Mouse (Mus musculus) heart, embryonic 10.5 days (tissue): ENCODE data around the gene Ufd1. TPM values are rescaled to one million over a fixed set of nuclear protein-coding genes. Genes with fewer than 3 reads are reported as not detected.
"Not testable (repeated sequence)": the region's sequence is repeated elsewhere in the genome, so short reads cannot be mapped to it uniquely, and the experiment has no call there.

Source experiments
- DNase-seq: peaks from one replicate; pipeline ENCODE4 v3.0.0-alpha.2; 2017; ENCODE audit warnings: low spot score
- H3K27ac ChIP-seq: fragments of 300-500 bp; sonication (generic); 2 replicates; pipeline ENCODE4 v1.5.1; 2016; ENCODE audit warnings: mild to moderate bottlenecking
- H3K27me3 ChIP-seq: fragments of 300-500 bp; sonication (generic); 2 replicates; pipeline ENCODE4 v1.6.1; 2016; ENCODE audit warnings: mild to moderate bottlenecking; ENCODE audit not compliant: poor library complexity, insufficient read depth, severe bottlenecking
- H3K36me3 ChIP-seq: fragments of 300-500 bp; sonication (generic); 2 replicates; pipeline ENCODE4 v1.6.1; 2016; ENCODE audit warnings: mild to moderate bottlenecking, moderate library complexity
- H3K4me1 ChIP-seq: fragments of 300-500 bp; sonication (generic); 2 replicates; pipeline ENCODE4 v1.6.1; 2016; ENCODE audit warnings: mild to moderate bottlenecking
- H3K4me3 ChIP-seq: fragments of 300-500 bp; sonication (generic); 2 replicates; pipeline ENCODE4 v1.5.1; 2016; ENCODE audit warnings: mild to moderate bottlenecking, moderate library complexity
- H3K9me3 ChIP-seq: fragments of 300-500 bp; sonication (generic); 2 replicates; pipeline ENCODE4 v1.6.1; 2016; ENCODE audit warnings: mild to moderate bottlenecking, moderate library complexity
- WGBS: fragments of 180-500 bp; shearing (Covaris S2); methylation state at CpG from one replicate; pipeline ENCODE4 v1.1.7; 2016; 5-methylcytosine and 5-hydroxymethylcytosine counted together
- polyA plus RNA-seq: library from polyadenylated mRNA; unstranded; fragments of >200 nt; fragmentation: Nextera tagmentation; extraction: Ambion mirVana; gene quantifications from 2 replicates; pipeline ENCODE4 v1.2.1, GENCODE M21; 2016

The Ufd1 gene
- polyA plus RNA-seq, 1 experiment from 2014 or later, result 85.2 TPM

DNA sequence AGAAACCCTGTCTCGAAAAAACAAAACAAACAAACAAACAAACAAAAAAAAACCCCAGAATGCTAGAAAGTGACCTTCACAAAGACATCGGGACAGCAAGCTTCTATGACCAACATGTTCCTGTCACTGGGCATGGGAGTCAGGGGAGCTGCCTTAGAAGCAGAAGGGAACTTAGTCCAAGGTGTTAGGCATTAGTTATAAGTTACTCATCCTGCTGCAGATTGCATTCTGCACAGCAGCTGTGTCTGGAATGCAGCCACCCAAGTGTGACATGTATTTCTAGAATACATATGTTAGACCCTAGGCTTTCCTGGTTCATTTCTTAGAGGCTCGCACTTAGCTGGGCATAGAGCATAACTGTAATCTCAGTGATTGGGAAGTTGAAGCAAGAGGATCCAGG lies 17.1 kb downstream of the Ufd1 start:
- WGBS, result 94% methylated on average over 3 of the region's 3 CpGs

DNA sequence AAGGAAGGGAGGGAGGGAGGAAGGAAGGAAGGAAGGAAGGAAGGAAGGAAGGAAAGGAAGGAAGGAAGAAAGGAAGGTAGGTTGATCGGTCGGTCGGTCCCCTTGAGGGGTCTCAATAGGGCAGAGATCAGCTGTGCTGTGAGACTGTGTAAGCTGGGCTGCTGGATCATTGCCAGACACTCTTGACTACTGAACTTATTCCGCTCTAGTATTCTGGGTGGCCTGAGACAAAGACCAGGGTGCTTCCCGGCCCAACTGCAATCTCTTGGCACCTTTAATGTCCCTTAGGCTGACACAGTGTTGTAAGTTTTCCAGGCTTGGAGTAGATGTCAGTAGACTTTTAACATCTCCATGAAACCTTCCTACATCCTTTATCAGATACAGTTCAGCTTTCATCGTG lies 17.5 kb downstream of the Ufd1 start:
- 86% methylated on average over 6 of the region's 6 CpGs for WGBS

More for the DNA sequence above, 17.1 kb downstream of the Ufd1 start:
- Histone ChIP-seq H3K27me3 (no peaks in the 10 kb centered on the region), H3K27ac (no peak overlapping the region), H3K9me3 (no peaks in the 10 kb centered on the region), H3K36me3 (peaks cover 96% of the 10 kb centered on the region), H3K4me1 (no peaks in the 10 kb centered on the region), H3K4me3 (no peak overlapping the region)
- no peak for DNase-seq

DNA sequence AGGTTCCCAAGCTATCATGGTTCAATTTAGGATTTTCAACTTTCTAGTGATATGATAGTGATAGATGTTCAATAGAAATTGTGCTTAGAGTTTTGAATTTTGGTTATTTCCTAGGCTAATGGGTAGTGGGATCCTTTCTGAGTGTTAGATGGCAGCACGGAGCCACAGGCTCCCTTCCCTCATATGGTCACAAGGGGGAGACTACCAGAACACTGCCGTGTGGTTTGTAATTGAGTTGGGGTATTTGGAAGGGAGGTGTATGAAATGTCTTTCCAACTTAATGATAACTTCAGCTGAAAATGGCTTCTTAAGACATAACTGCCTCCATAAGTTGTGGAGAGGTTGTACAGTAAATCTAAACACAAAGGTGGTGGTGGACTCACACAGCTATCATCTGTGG lies 21.9 kb downstream of the Ufd1 start:
- Histone ChIP-seq H3K27me3 (no peaks in the 10 kb centered on the region), H3K4me3 (no peak overlapping the region), H3K9me3 (no peaks in the 10 kb centered on the region), H3K36me3 (peaks cover 71% of the 10 kb centered on the region), H3K4me1 (no peaks in the 10 kb centered on the region), H3K27ac (no peak overlapping the region)
- DNase-seq, result no peak
- WGBS, result 68% methylated on average over 2 of the region's 2 CpGs

More for the DNA sequence above, 17.5 kb downstream of the Ufd1 start:
- Histone ChIP-seq H3K9me3 (no peaks in the 10 kb centered on the region), H3K27me3 (no peaks in the 10 kb centered on the region), H3K27ac (no peak overlapping the region), H3K36me3 (peaks cover 97% of the 10 kb centered on the region), H3K4me1 (no peaks in the 10 kb centered on the region), H3K4me3 (no peak overlapping the region)
- DNase-seq, result no peak

DNA sequence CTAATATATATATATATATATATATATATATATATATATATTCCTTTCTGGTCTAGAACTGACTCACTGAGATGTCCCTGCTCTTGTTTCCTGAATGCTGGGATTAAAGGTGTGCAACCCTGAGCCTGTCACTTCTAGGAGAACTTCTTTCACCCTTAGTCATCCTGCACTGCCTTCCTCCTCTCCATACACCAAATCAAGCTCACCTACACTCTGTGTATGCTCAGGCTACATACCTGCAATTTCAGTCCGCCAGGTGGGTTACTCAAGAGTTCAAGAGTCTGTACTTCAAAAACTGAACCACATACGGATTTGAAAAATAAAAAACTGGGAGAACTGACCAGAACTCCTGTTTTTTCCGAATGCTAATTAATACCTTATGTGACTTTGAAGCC lies 24.5 kb downstream of the Ufd1 start:
- 26% methylated on average over 3 of the region's 3 CpGs for WGBS
- H3K36me3 ChIP-seq, result peaks cover 58% of the 10 kb centered on the region
- H3K27ac ChIP-seq, result peak overlapping the region; percentile 93; the same call in 1 of the 2 replicates

DNA sequence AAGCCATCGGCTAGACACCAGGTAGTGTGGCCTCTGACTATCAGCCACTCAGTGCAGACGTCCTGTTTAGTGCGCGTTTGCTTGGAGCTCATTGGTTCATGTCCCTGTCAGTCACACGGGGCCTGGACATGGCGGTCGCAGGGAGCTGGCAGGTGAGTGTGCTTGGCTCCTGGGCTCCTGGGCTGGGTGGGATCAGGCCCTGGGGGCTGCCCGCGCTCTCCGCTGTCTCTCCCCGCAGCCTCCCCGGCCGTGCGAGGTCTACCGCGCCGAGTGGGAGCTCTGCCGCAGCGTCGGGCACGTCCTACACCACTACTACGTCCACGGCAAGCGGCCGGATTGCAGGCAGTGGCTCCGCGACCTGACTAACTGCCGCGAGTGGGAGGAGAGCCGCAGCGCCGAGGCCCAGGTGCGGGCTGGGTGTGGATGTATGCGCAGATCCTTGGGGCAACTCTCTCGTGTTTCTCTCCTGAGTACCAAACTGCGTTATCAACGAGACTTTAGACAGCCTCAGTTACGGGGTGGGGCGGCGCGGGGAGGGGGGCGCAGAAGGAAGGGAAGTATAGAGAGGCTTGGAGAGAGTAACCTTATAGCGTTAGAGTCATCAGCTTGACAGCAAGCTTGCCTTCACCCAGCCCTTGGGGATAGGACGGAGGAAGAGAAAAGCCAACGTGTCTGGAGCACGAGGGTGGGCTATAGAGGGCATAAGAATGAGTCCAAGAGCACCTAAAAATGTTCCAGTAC lies 25.1 kb downstream of the Ufd1 start, which contains the start of the genes 2510002D24Rik and Gm28539:
Gene 2510002D24Rik, plus strand, starts transcription at position 111 of the 741 bp plus-strand sequence.
Gene Gm28539, plus strand, starts transcription at position 117 of the 741 bp plus-strand sequence.
- WGBS, result 2% methylated on average over 46 of the region's 46 CpGs
- Histone ChIP-seq H3K36me3 (peaks cover 56% of the 10 kb centered on the region), H3K9me3 (no peaks in the 10 kb centered on the region), H3K27ac (peak within 1 kb of the TSS; percentile 93), H3K4me1 (no peaks in the 10 kb centered on the region), H3K27me3 (no peaks in the 10 kb centered on the region), H3K4me3 (peak within 1 kb of the TSS; percentile 85)
- peak; percentile 96 for DNase-seq

More for the DNA sequence above, 24.5 kb downstream of the Ufd1 start:
- H3K4me3 ChIP-seq, result peak overlapping the region; percentile 85
- no peaks in the 10 kb centered on the region for H3K4me1 ChIP-seq
- no peaks in the 10 kb centered on the region for H3K27me3 ChIP-seq
- H3K9me3 ChIP-seq, result no peaks in the 10 kb centered on the region
- no peak for DNase-seq

DNA sequence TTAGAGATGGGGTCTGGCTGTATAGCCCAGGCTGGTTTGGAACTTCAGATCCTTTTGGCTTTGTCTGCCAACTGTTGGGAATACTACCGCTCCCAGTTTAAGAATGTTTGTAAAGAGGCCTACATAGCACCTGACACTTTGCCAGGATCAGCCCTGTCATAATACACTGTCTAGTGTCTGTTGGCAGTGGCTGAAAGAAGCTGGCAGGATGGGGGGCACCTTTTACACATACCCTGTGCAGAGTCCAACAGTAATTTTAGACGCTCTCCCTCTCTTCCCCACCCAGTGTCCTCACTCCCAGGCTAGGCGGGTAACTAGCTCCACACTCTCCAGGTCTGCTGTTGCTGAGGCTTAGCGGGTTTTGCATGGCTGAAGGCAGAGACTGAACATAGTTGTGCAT lies 26.8 kb downstream of the Ufd1 start:
- no peak for DNase-seq
- H3K4me1 ChIP-seq, result no peaks in the 10 kb centered on the region
- no peaks in the 10 kb centered on the region for H3K27me3 ChIP-seq
- peaks cover 39% of the 10 kb centered on the region for H3K36me3 ChIP-seq
- 91% methylated on average over 4 of the region's 4 CpGs for WGBS
- H3K27ac ChIP-seq, result no peak overlapping the region
- H3K4me3 ChIP-seq, result no peak overlapping the region
- H3K9me3 ChIP-seq, result no peaks in the 10 kb centered on the region

DNA sequence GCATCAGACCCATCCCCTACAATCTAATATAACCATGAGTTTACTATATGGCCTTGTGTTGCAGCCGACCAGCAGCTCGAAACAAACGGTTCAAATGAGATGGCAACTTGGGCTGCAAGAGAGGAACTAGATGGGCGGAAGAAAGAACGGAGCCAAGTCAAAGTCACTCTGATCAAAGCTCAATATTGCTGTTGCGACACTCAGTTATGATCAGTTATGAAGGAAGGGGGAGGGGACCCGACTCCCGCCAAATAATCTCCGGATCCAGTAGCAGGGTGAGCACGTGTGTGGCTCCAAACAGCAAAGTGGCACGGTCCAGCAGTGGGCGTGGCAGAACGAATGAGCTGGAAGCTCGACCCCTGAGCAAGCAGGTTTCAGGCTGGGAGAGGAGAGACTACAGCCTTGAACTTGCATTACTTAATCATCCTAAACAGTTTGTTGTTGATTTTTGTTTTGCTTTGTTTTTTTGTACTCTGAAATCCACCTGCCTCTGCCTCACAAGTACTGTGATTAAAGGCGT lies 34.8 kb downstream of the Ufd1 start:
- Histone ChIP-seq H3K4me3 (no peak overlapping the region), H3K27me3 (no peaks in the 10 kb centered on the region), H3K4me1 (no peaks in the 10 kb centered on the region), H3K9me3 (no peaks in the 10 kb centered on the region), H3K27ac (no peak overlapping the region), H3K36me3 (0 out of 2 replicates have a peak, but pooled peaks cover 2% of the 10 kb centered on the region)
- WGBS, result 83% methylated on average over 15 of the region's 15 CpGs
- no peak for DNase-seq

DNA sequence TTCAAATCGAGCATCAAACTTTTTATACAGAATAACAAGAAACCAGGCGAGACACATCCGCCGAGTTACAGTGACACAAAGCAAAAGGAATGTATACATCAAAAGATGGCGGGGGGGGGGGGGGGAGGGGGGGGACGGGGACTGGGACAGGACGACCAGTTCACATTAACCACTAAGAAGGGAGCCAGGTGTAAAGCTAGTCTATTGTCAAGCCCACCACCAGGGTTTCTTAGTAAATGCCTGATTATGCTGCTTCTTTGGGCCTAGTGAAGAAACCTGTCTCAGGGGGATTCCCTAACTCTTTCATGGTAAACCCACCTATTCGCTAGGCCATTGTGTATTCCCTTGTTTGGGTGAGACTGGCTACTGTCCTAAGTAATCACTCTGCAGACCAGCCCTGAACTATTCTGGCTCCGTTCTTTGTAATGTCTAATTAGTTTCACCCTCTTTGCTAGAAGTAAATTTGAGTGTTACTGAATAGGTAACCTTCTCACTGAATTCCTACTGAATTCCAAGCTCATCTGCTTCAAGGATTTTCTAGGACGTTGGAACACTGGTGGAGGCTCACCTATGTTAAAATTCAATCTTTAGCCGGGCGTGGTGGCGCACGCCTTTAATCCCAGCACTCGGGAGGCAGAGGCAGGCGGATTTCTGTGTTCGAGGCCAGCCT lies 38.1 kb downstream of the Ufd1 start:
- not testable (repeated sequence) for H3K27me3 ChIP-seq, H3K36me3 ChIP-seq, DNase-seq, H3K9me3 ChIP-seq, H3K27ac ChIP-seq, H3K4me1 ChIP-seq, H3K4me3 ChIP-seq
- WGBS, result 88% methylated on average over 15 of the region's 17 CpGs

DNA sequence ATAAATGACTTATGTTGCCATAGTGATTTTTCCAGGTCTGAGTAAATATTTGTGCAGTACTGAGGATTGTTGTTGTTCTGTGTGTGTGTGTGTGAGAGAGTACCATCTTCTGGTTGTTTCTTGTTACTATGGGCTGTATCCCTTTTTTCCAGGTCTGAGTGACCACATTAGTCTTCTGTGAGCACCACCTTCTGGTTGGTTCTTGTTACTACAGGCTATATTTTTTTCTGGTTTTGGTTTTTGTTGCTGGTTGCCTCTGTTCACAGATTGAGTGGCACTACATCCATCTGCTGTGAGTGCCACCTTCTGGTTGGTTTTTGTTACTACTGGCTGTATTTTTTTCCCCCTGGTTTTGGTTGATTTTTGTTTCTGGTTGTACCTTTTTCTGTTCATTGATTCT lies 47.0 kb downstream of the Ufd1 start:
- H3K4me3 ChIP-seq, result no peak overlapping the region
- H3K27me3 ChIP-seq, result no peaks in the 10 kb centered on the region
- H3K4me1 ChIP-seq, result no peaks in the 10 kb centered on the region
- H3K36me3 ChIP-seq, result no peaks in the 10 kb centered on the region
- DNase-seq, result no peak
- no peak overlapping the region for H3K27ac ChIP-seq
- 0 out of 2 replicates have a peak, but pooled peaks cover 2% of the 10 kb centered on the region for H3K9me3 ChIP-seq

DNA sequence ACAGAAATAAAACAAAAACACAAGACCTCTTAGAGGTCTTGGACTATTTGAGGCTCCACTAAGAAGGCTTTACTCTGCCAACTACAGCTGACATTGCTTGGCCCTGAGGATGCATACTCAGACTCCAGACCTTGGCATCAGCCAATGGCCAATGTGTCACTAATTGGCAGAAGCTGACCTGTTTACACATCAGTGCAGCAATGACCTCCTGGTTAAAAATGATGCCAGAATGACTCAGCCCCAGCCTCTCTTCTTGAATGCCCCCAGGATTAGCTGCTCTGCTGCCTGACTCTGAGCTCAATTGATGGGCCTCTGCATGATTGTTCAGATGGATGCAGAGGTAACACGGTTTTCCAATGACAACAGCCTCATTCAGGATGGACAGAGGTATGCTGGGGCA lies 48.6 kb downstream of the Ufd1 start:
- Histone ChIP-seq H3K27me3 (no peaks in the 10 kb centered on the region), H3K9me3 (0 out of 2 replicates have a peak, but pooled peaks cover 2% of the 10 kb centered on the region), H3K4me3 (no peak overlapping the region), H3K4me1 (no peaks in the 10 kb centered on the region), H3K27ac (no peak overlapping the region), H3K36me3 (no peaks in the 10 kb centered on the region)
- DNase-seq, result no peak
- 65% methylated on average over 1 of the region's 1 CpGs for WGBS

DNA sequence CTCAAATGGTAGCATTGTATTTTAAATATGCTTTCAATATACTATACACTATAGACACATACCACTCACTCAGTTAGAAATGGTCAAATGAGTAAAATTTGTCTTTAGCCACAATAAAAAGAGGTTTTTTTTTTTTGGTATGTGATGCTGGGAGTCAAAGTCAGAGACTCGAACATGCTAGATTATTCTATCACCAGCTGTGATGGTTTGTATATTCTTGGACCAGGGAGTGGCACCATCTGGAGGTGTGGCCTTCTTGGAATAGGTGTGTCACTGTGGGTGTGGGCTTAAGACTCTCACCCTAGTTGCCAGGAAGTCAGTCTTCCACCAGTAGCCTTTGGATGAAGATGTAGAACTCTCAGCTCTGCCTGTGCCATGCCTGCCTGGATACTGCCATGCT lies 58.9 kb downstream of the Ufd1 start:
- DNase-seq, H3K9me3 ChIP-seq, H3K4me1 ChIP-seq, H3K4me3 ChIP-seq, H3K27me3 ChIP-seq, H3K27ac ChIP-seq: not testable (repeated sequence)
- peaks cover 47% of the 10 kb centered on the region for H3K36me3 ChIP-seq
- WGBS, result 88% methylated on average over 1 of the region's 1 CpGs

DNA sequence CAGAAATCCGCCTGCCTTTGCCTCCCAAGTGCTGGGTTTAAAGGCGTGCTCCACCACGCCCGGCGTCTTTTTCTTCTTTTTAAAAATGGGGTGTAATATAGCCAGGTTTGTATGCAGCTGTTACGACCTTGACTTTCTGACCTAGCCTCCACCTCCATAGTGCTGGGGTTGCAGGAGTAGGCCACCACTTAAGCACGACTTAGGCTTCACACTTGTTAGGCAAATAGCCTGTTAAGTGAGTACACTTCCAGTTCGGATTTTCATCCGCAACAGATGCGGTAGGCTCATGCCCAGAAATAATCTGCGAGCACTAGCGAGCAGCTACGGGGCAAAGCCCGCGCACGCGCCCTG lies 64.5 kb downstream of the Ufd1 start:
- Histone ChIP-seq H3K27me3 (no peaks in the 10 kb centered on the region), H3K9me3 (no peaks in the 10 kb centered on the region), H3K27ac (peak overlapping the region; percentile 93), H3K36me3 (peaks cover 47% of the 10 kb centered on the region), H3K4me3 (peak overlapping the region; percentile 91), H3K4me1 (peaks cover 10% of the 10 kb centered on the region)
- 2% methylated on average over 17 of the region's 17 CpGs for WGBS
- no peak for DNase-seq
